Mouse (Mus musculus) forebrain, embryonic 16.5 days (tissue): ENCODE measurements around the gene Neurl1a. TPM values are rescaled to one million over a fixed set of nuclear protein-coding genes. Genes with fewer than 3 reads are reported as not detected.

ENCODE experiments used
- ATAC-seq: fragments of 200-750 bp; cut with Nextera tagmentation; 2 replicates; pipeline ENCODE4 v1.8.0; 2017; ENCODE audit warnings: mild to moderate bottlenecking, moderate library complexity
- H3K27ac ChIP-seq: fragments of 300-500 bp; sonication (generic); 2 replicates; pipeline ENCODE4 v1.5.1; 2014; ENCODE audit warnings: low read length, control low read depth
- H3K27me3 ChIP-seq: fragments of 300-500 bp; sonication (generic); replicated peaks from 2 replicates; pipeline ENCODE4 v1.6.1; 2014; ENCODE audit warnings: low read length; ENCODE audit not compliant: control insufficient read depth, insufficient read depth
- H3K36me3 ChIP-seq: fragments of 300-500 bp; sonication (generic); 2 replicates; pipeline ENCODE4 v1.6.1; 2014; ENCODE audit not compliant: control insufficient read depth, insufficient read depth
- H3K4me1 ChIP-seq: fragments of 300-500 bp; sonication (generic); replicated peaks from 2 replicates; pipeline ENCODE4 v1.6.1; 2014; ENCODE audit warnings: low read length; ENCODE audit not compliant: control insufficient read depth, insufficient read depth
- H3K4me2 ChIP-seq: fragments of 300-500 bp; sonication (generic); 2 replicates; pipeline ENCODE4 v1.6.1; 2014; ENCODE audit warnings: mild to moderate bottlenecking, low read length, control low read depth
- H3K4me3 ChIP-seq: fragments of 300-500 bp; sonication (generic); replicated peaks from 2 replicates; pipeline ENCODE4 v1.5.1; 2014; ENCODE audit warnings: mild to moderate bottlenecking, low read length, control low read depth
- H3K9ac ChIP-seq: fragments of 300-500 bp; sonication (generic); replicated peaks from 2 replicates; pipeline ENCODE4 v1.6.1; 2014; ENCODE audit warnings: low read depth, low read length, control low read depth
- H3K9me3 ChIP-seq: fragments of 300-500 bp; sonication (generic); 2 replicates; pipeline ENCODE4 v1.6.1; 2016; ENCODE audit warnings: low read length; ENCODE audit not compliant: control insufficient read depth
- whole genome bisulfite sequencing: fragments of 180-500 bp; shearing (Covaris S2); extraction: QIAGEN DNeasy Blood & Tissue Kit; methylation state at CpG from one replicate; pipeline ENCODE4 v1.1.7; 2014; 5-methylcytosine and 5-hydroxymethylcytosine counted together
- polyA plus RNA-seq: library from polyadenylated mRNA; unstranded; fragments of >200 nt; fragmentation: Nextera tagmentation; extraction: Ambion mirVana; gene quantifications from 2 replicates; pipeline ENCODE4 v1.2.1, GENCODE M21; 2015

The Neurl1a gene
- polyA plus RNA-seq, 1 experiment from 2014 or later: 11.0 TPM

DNA sequence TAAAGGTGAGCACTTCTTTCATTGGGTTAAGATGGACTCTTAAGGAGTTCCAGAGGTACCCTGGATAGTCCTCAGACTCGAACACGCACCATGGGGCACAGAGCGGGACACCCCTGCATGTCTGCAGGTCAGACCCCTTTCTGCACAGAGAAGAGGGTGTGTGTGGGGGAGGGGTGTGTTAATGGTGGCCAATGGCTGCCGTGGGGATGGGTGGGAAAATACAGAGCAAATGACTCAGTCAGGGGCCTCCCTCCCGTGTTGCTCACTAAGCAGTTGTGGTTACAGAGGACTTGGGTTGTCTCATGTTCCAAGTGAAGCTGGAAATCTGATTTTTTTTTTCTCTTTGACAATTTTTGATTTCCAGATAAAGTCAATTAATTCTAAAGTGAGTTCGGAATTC, 36.2 kb upstream of the Neurl1a start:
- Histone ChIP-seq H3K27ac (no peak overlapping the region), H3K4me1 (peaks cover 9% of the 10 kb centered on the region), H3K9ac (no peak overlapping the region), H3K27me3 (no peaks in the 10 kb centered on the region), H3K4me3 (no peak overlapping the region), H3K4me2 (no peak overlapping the region), H3K9me3 (no peaks in the 10 kb centered on the region), H3K36me3 (no peaks in the 10 kb centered on the region)
- 84% methylated on average over 6 of the region's 6 CpGs for WGBS
- ATAC-seq: no peak

DNA sequence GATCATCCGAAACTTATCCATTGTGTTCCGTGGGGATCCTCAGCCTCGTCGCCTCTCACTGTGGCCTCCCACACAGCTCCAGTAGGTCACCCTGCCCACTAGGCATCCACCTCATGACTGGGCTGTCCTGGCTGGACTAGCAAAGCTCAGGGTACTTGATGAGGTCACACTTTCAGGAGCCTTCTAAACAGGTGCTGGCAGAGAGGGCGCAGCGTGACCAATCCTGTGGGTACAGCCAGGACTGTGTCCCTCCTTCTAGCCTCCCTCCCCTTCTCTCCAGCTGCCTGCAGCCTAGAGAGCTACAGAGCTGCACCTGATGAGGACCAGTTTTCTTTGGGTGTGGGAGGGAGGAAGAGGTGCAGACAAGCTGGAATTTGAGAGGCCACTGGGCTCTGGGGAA, 34.5 kb upstream of the Neurl1a start, which contains the start of gene Calhm1:
Gene Calhm1, minus strand, starts transcription at position 101 of the 400 bp plus-strand sequence.
- Histone ChIP-seq H3K4me1 (no peaks in the 10 kb centered on the region), H3K4me3 (no peak within 1 kb of the TSS), H3K9me3 (no peaks in the 10 kb centered on the region), H3K27ac (no peak within 1 kb of the TSS), H3K27me3 (no peaks in the 10 kb centered on the region), H3K36me3 (no peaks in the 10 kb centered on the region), H3K4me2 (no peak within 1 kb of the TSS), H3K9ac (no peak within 1 kb of the TSS)
- WGBS: 90% methylated on average over 6 of the region's 6 CpGs
- ATAC-seq: no peak

DNA sequence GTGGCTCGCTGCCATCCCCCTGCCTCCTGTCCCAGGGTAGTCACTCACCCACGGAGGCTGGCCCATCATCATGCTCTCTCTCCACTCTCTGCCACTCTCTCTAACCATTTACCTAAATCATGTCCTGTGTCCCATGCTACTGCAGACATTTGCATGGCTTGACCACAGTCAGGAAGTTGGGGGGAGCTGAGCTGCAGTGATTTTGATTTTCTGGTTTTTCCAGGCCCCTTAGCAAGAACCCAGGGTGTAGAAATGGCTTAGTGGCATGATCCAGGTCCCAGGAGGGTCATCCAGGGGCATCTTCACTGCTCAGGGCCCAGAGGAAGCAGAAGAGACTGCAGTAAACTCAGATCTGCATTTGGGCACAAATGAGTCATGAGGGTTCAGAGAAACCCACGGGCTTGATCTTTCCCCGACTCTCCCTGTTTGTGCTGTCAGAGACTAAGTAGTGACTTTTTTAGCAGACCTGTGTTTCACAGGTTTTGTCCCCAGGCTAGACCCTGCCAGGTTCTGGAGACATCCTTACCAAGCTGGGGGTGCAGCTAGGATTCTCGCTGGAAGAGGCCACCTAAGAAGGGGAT, 30.3 kb upstream of the Neurl1a start:
- no peak overlapping the region for H3K4me3 ChIP-seq
- H3K4me1 ChIP-seq: 0 out of 2 replicates have a peak, but pooled peaks cover 2% of the 10 kb centered on the region
- no peak for ATAC-seq
- WGBS: 85% methylated on average over 5 of the region's 5 CpGs
- no peaks in the 10 kb centered on the region for H3K27me3 ChIP-seq
- H3K9ac ChIP-seq: no peak overlapping the region
- H3K36me3 ChIP-seq: no peaks in the 10 kb centered on the region
- H3K4me2 ChIP-seq: no peak overlapping the region
- H3K9me3 ChIP-seq: no peaks in the 10 kb centered on the region
- H3K27ac ChIP-seq: no peak overlapping the region

DNA sequence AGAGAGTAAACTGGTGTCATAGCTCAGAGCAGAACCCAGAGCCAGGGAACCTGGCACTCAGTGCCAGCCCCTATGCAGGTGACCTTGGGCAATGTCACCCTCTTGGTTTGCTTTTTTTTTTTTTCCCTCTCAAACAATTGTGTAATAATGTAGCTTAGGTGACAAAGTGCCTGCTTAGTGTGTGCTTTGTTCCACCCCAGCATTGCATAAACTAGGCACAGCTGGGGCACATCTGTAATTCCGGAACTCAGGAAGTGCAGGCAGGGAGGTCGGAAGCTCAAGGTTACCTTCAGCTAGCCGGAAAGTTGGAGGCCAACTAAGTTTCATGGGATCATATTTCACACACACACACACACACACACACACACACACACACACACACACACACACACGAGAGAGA, 28.8 kb upstream of the Neurl1a start:
- no peak overlapping the region for H3K4me3 ChIP-seq
- no peak for ATAC-seq
- no peak overlapping the region for H3K4me2 ChIP-seq
- no peak overlapping the region for H3K9ac ChIP-seq
- WGBS: 64% methylated on average over 4 of the region's 4 CpGs
- H3K36me3 ChIP-seq: no peaks in the 10 kb centered on the region
- H3K9me3 ChIP-seq: no peaks in the 10 kb centered on the region
- no peaks in the 10 kb centered on the region for H3K27me3 ChIP-seq
- H3K27ac ChIP-seq: no peak overlapping the region
- 0 out of 2 replicates have a peak, but pooled peaks cover 2% of the 10 kb centered on the region for H3K4me1 ChIP-seq

DNA sequence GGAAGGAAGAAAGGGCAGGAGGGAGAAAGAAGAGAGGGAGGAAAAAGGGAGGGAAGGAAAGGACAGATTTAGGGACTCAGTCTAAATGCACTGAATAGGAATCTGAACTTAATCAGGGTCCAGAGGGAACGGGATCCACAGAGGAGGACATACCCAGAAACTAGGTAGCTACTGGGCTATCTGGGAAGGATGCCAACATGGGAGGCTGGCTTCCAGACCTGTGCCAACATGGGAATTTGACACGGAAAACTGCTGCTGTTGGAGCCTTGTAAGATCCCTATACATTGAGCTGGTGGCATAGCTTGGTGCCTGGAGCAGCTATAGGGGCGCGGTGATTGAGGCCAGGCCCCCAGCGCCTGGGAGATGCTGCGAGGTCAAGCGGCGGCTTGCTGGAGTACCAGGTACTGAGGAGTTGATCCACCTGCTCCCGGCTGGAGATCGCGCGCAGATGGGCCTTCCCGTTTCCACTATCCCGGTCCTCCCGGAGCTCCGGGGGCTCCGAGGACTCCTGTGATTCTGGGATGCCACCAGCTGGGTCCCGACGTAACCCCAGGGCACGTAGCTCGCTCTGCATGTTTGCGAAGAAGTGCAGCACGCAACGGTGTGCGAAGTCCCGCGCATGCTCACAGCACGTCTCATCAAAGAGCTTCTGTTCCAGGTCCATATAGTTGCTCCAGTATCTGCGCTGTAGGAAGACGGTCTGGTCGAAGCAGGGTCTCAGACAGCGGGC, 27.1 kb upstream of the Neurl1a start:
- Histone ChIP-seq H3K9ac (peak overlapping the region; percentile 60), H3K9me3 (no peaks in the 10 kb centered on the region), H3K27me3 (no peaks in the 10 kb centered on the region), H3K36me3 (no peaks in the 10 kb centered on the region), H3K4me3 (peak overlapping the region; percentile 45), H3K4me1 (0 out of 2 replicates have a peak, but pooled peaks cover 2% of the 10 kb centered on the region), H3K4me2 (peak overlapping the region; percentile 66), H3K27ac (no peak overlapping the region)
- ATAC-seq: peak; percentile 67
- WGBS: 29% methylated on average over 32 of the region's 32 CpGs

DNA sequence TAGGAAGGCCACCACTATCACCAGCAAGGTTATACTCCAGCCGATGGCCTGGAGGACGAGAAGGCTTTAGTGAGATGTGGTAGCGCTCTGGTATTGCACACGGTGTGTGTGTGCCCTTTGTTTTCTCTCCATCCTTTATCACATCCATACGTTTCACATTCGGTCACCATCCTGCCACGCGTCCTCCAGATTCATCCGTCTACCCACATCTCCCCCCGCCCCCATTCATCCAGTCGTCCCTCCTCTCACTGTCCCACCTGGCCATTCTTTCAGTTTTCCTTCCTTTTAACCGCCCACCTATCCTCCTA, 26.6 kb upstream of the Neurl1a start:
- no peak overlapping the region for H3K27ac ChIP-seq
- 60% methylated on average over 12 of the region's 12 CpGs for WGBS
- peak overlapping the region; percentile 45 for H3K4me3 ChIP-seq
- 0 out of 2 replicates have a peak, but pooled peaks cover 2% of the 10 kb centered on the region for H3K4me1 ChIP-seq
- no peaks in the 10 kb centered on the region for H3K9me3 ChIP-seq
- H3K4me2 ChIP-seq: peak overlapping the region; percentile 66
- H3K9ac ChIP-seq: peak overlapping the region; percentile 60
- ATAC-seq: no peak; the same call in 1 of the 2 replicates
- H3K36me3 ChIP-seq: no peaks in the 10 kb centered on the region
- no peaks in the 10 kb centered on the region for H3K27me3 ChIP-seq

DNA sequence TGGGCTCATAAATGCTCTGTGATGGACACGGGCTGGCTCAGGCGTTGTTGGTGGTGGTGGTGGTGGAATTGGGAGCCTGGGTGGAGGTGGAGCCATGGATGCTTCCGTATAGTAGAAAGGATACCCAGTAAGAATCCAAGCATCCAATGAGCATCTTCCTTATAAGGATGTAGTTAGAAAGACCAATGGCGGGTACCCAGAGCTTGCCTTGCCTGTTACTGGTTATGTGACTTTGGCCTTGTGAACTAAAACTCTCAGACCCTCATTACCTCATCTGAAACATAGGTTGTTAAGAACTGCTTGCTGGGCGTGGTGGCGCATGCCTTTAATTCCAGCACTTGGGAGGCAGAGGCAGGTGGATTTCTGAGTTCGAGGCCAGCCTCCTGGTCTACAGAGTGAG, 24.9 kb upstream of the Neurl1a start:
- H3K36me3 ChIP-seq: no peaks in the 10 kb centered on the region
- no peaks in the 10 kb centered on the region for H3K27me3 ChIP-seq
- no peak overlapping the region for H3K27ac ChIP-seq
- H3K4me1 ChIP-seq: 0 out of 2 replicates have a peak, but pooled peaks cover 2% of the 10 kb centered on the region
- H3K9ac ChIP-seq: no peak overlapping the region
- no peak overlapping the region for H3K4me2 ChIP-seq
- 92% methylated on average over 7 of the region's 7 CpGs for WGBS
- ATAC-seq: no peak
- H3K4me3 ChIP-seq: no peak overlapping the region
- H3K9me3 ChIP-seq: no peaks in the 10 kb centered on the region

DNA sequence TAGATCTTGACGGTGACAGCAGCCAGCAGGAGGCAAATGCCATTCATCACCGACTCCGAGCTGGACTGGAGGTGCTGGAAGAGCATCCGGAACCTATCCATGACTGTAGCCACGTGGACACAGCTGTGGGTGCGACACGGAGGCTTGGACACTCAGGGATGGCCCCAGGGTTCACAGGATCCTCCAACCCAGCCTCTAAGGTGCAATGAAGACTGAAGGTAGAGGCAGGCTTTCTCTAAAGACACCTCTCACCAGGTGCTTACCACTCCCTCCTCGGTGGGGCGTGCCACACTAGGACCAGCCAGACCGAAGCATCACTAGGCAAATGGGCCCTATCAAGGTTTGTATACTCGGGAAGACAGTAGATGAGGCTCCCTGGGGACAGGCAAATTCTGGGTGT, 21.0 kb upstream of the Neurl1a start, which contains the start of gene Calhm3:
Gene Calhm3, minus strand, starts transcription at position 101 of the 400 bp plus-strand sequence.
- Histone ChIP-seq H3K4me3 (no peak within 1 kb of the TSS), H3K27ac (no peak within 1 kb of the TSS), H3K9me3 (no peaks in the 10 kb centered on the region), H3K4me1 (no peaks in the 10 kb centered on the region), H3K27me3 (no peaks in the 10 kb centered on the region), H3K36me3 (no peaks in the 10 kb centered on the region), H3K4me2 (no peak within 1 kb of the TSS), H3K9ac (no peak within 1 kb of the TSS)
- no peak for ATAC-seq
- 85% methylated on average over 11 of the region's 11 CpGs for WGBS

DNA sequence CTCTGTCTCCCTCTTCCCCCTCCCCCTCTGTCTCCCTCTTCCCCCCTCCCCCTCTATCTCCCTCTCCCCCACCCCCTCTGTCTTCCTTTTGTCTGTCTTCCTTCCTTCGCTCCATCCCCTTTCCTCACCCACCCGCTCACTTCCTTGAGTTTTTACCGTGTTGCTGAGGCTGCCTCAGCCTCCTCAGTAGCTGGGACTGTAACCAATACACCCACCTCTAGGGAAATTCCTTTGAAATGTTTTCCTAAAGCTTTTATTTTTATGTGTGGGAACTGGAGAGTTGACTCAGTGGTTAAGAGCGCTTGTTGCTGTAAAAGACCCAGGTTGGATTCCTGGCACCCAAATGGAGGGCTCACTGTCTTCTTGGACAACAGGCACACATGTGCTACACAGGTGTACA, 17.0 kb upstream of the Neurl1a start:
- Histone ChIP-seq H3K4me1 (no peaks in the 10 kb centered on the region), H3K4me2 (no peak overlapping the region), H3K9me3 (no peaks in the 10 kb centered on the region), H3K36me3 (no peaks in the 10 kb centered on the region), H3K27me3 (no peaks in the 10 kb centered on the region), H3K27ac (no peak overlapping the region), H3K9ac (no peak overlapping the region), H3K4me3 (no peak overlapping the region)
- 57% methylated on average over 3 of the region's 4 CpGs for WGBS
- no peak for ATAC-seq
